Mouse (Mus musculus): Measurements from ENCODE around the gene Cfap61.

GRCm38 (mm10) chr2:146015341-146016186, 81.0 kb downstream of the Cfap61 start:
- no peak for TF ChIP-seq CTCF (IDR thresholded peaks at IDR 0.05; ENCODE audit: low read depth)
- TF ChIP-seq EP300 (IDR thresholded peaks at IDR 0.05; ENCODE audit: low read depth) = no peak
